Mouse (Mus musculus): ENCODE data around the gene Pbx2. TPM values are rescaled to one million over a fixed set of nuclear protein-coding genes. Genes with fewer than 3 reads are reported as not detected.

Gene Pbx2
- total and polyA plus RNA-seq, 2 experiments from 2014 or later, result 9.6 to 95.6 TPM

GRCm38 (mm10) chr17:34591994-34592375 lies 919 bp downstream of the Pbx2 start:
- ATAC-seq (ENCODE audit: low FRiP score) (peak; percentile 41), DNase-seq (ENCODE audit: low spot score) (peak; percentile 89)
- no peak for TF ChIP-seq CTCF (IDR thresholded peaks at IDR 0.05)
- peak overlapping the region; percentile 98 for H3K27ac ChIP-seq (ENCODE audit: low read depth, low read length)
- peak overlapping the region; percentile 92 for H3K9ac ChIP-seq (replicated peaks; ENCODE audit: low read length, poor library complexity, severe bottlenecking)
- H3K9me3 ChIP-seq (ENCODE audit: low read length), result no peaks in the 10 kb centered on the region
- peak overlapping the region; percentile 76 for H3K4me3 ChIP-seq (ENCODE audit: low read depth, low read length)
- peaks cover 28% of the 10 kb centered on the region for H3K4me1 ChIP-seq (ENCODE audit: insufficient read depth, low read length)
- WGBS, result 3% methylated on average over 23 of the region's 35 CpGs
- H3K36me3 ChIP-seq (ENCODE audit: insufficient read depth, low read length), result peaks cover 15% of the 10 kb centered on the region
- peak overlapping the region; percentile 97 for H3K4me2 ChIP-seq (ENCODE audit: low read depth, low read length, poor library complexity, severe bottlenecking)
- no peaks in the 10 kb centered on the region for H3K27me3 ChIP-seq (ENCODE audit: insufficient read depth, low read length)

DNA sequence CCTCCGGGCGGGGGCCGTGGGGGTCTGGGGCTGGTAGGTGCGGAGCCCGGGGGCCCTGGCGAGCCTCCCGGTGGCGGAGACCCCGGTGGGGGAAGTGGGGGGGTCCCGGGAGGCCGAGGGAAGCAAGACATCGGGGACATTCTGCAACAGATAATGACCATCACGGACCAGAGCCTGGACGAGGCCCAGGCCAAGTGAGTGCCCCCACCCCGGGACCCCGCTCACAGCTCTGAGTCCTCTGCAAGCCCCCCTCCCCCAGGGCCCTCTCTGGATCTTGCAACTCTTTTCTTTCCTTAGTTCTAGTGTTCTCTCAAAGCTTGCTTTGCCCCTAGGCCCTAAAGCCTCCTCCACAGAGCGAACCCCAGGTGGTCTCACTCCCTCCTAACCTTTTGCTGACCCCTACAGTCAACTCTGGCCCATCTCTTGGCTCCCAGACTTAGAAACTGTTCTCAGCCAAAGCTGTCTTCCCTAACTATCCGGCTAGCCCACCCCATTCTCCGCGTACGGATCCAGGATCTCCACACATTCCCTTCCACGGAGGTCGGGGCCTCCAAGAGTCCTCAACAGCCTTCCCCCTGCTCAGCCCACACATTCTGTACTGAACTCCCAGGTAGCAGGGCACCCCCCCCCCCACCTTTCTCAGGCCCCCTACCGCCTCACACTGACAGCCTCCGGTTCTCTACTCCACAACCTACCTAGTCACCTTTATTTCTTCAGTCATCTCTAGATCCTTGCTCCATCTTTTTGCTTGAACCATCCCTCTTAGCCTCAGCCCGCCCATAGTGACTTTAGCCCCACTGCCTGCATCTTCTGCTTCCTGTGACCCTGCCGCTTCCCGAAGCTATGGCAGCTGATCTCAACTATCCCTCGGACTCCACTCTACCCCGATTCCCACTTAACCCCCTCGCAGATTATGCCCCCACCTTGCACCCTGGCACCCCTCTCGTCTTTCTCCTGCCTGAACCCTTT lies 1.8 kb downstream of the Pbx2 start:
- H3K27me3 ChIP-seq (ENCODE audit: insufficient read depth, low read length), result no peaks in the 10 kb centered on the region
- peak overlapping the region; percentile 76 for H3K4me3 ChIP-seq (ENCODE audit: low read depth, low read length)
- H3K9ac ChIP-seq (replicated peaks; ENCODE audit: low read length, poor library complexity, severe bottlenecking), result peak overlapping the region; percentile 92
- H3K27ac ChIP-seq (ENCODE audit: low read depth, low read length), result peak overlapping the region; percentile 98
- H3K36me3 ChIP-seq (ENCODE audit: insufficient read depth, low read length), result peaks cover 15% of the 10 kb centered on the region
- ATAC-seq (ENCODE audit: low FRiP score) (peak; percentile 29), DNase-seq (ENCODE audit: low spot score) (peak; percentile 35)
- WGBS, result 2% methylated on average over 31 of the region's 32 CpGs
- H3K9me3 ChIP-seq (ENCODE audit: low read length), result no peaks in the 10 kb centered on the region
- H3K4me2 ChIP-seq (ENCODE audit: low read depth, low read length, poor library complexity, severe bottlenecking), result peak overlapping the region; percentile 97
- no peak for TF ChIP-seq CTCF (IDR thresholded peaks at IDR 0.05)
- H3K4me1 ChIP-seq (ENCODE audit: insufficient read depth, low read length), result peaks cover 27% of the 10 kb centered on the region

GRCm38 (mm10) chr17:34593752-34594525 lies 2.9 kb downstream of the Pbx2 start:
- ATAC-seq (ENCODE audit: low FRiP score) (no peak), DNase-seq (ENCODE audit: low spot score) (peak; percentile 27)
- Histone ChIP-seq H3K27me3 (ENCODE audit: insufficient read depth, low read length) (no peaks in the 10 kb centered on the region), H3K4me1 (ENCODE audit: insufficient read depth, low read length) (peaks cover 20% of the 10 kb centered on the region), H3K36me3 (ENCODE audit: insufficient read depth, low read length) (peaks cover 15% of the 10 kb centered on the region), H3K9ac (replicated peaks; ENCODE audit: low read length, poor library complexity, severe bottlenecking) (peak overlapping the region; percentile 92), H3K4me2 (ENCODE audit: low read depth, low read length, poor library complexity, severe bottlenecking) (peak overlapping the region; percentile 97), H3K9me3 (ENCODE audit: low read length) (no peaks in the 10 kb centered on the region), H3K4me3 (ENCODE audit: low read depth, low read length) (peak overlapping the region; percentile 76), H3K27ac (ENCODE audit: low read depth, low read length) (peak overlapping the region; percentile 98)
- peak; percentile 24; the same call in 1 of the 2 replicates for TF ChIP-seq CTCF (IDR thresholded peaks at IDR 0.05)
- WGBS, result 44% methylated on average over 34 of the region's 34 CpGs

DNA sequence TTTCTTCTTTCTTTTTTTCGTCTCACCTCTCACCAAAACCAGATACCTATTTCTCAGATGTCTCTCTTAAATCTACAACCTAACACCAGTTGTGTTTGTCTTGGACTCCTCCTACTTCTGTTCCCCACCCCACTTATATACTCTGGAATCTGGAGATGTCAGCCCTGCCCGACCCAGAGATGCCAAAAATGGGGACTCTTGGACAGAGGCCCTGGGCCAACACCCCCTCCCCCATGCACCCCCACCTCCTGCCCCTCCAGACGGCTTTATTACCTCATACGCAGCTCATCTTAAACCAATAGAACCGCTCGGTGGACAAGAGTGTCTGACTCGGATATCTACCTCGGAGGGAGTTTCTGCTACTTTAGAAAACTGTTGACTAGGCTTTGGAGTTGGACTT lies 5.0 kb downstream of the Pbx2 start:
- H3K4me2 ChIP-seq (ENCODE audit: low read depth, low read length, poor library complexity, severe bottlenecking), result no peak overlapping the region
- no peak overlapping the region for H3K27ac ChIP-seq (ENCODE audit: low read depth, low read length)
- H3K4me1 ChIP-seq (ENCODE audit: insufficient read depth, low read length), result peaks cover 16% of the 10 kb centered on the region
- H3K9me3 ChIP-seq (ENCODE audit: low read length), result no peaks in the 10 kb centered on the region
- DNase-seq (ENCODE audit: low spot score) (no peak), ATAC-seq (ENCODE audit: low FRiP score) (no peak)
- 83% methylated on average over 8 of the region's 8 CpGs for WGBS
- H3K9ac ChIP-seq (replicated peaks; ENCODE audit: low read length, poor library complexity, severe bottlenecking), result no peak overlapping the region
- H3K27me3 ChIP-seq (ENCODE audit: insufficient read depth, low read length), result no peaks in the 10 kb centered on the region
- TF ChIP-seq CTCF (IDR thresholded peaks at IDR 0.05), result no peak
- no peak overlapping the region for H3K4me3 ChIP-seq (ENCODE audit: low read depth, low read length)
- H3K36me3 ChIP-seq (ENCODE audit: insufficient read depth, low read length), result peaks cover 22% of the 10 kb centered on the region

DNA sequence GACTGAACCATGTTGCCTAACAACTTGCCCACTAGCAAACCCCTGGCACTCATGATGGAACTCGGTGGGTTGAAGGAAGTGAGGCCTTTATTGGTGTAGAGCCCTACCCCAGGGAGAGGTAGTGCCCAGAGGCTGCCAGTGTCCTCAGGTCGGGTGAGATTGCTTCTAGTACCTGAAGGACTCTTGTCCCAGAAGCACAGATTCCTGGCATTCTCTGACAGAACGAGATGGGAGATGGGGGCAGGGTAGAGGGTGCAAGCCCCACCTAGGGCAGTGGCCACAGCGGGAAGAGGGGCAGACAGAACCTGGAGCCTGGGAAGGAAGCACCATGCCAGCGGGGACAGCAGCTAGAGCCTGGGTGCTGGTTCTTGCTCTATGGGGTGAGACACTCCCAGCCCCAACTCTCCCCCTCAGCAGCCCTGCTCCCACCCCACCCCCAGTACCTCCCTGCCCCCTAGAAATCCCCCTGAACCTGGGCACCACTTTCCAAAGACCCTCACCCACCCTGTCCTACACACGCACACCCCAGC lies 6.6 kb downstream of the Pbx2 start, which contains the start of gene Ager:
Gene Ager (plus strand): TSS at position 297 of the 530 bp plus-strand sequence.
- Histone ChIP-seq H3K4me1 (ENCODE audit: insufficient read depth, low read length) (peaks cover 10% of the 10 kb centered on the region; the same call in 1 of the 2 replicates), H3K27ac (ENCODE audit: low read depth, low read length) (no peak within 1 kb of the TSS), H3K36me3 (ENCODE audit: insufficient read depth, low read length) (peaks cover 22% of the 10 kb centered on the region), H3K4me3 (ENCODE audit: low read depth, low read length) (no peak within 1 kb of the TSS), H3K9me3 (ENCODE audit: low read length) (no peaks in the 10 kb centered on the region), H3K9ac (replicated peaks; ENCODE audit: low read length, poor library complexity, severe bottlenecking) (no peak within 1 kb of the TSS), H3K4me2 (ENCODE audit: low read depth, low read length, poor library complexity, severe bottlenecking) (no peak within 1 kb of the TSS), H3K27me3 (ENCODE audit: insufficient read depth, low read length) (no peaks in the 10 kb centered on the region)
- WGBS, result 16% methylated on average over 6 of the region's 6 CpGs
- ATAC-seq (ENCODE audit: low FRiP score) (no peak), DNase-seq (ENCODE audit: low spot score) (no peak)
- TF ChIP-seq CTCF (IDR thresholded peaks at IDR 0.05), result no peak

All from midbrain, postnatal 0 days (tissue).